Mouse (Mus musculus) frontal cortex, postnatal 10 days (tissue): Measurements from ENCODE around the gene Myo15b.

Experiments used
- DNase-seq, 2 experiments: peaks; one replicate each; pipeline ENCODE4 v3.0.0; 2022; ENCODE audit warnings: low spot score in 2 of 2, mixed read lengths in 1 of 2

Gene Myo15b

GRCm38 (mm10) chr11:115858354-115858753 lies at the start of gene Myo15b:
Myo15b (plus strand) TSS chr11:115858406.
- no peak for DNase-seq

- DNase-seq = no peak
Observed at GRCm38 (mm10) chr11:115808696-115809310, 49.4 kb upstream of the Myo15b start.

DNA sequence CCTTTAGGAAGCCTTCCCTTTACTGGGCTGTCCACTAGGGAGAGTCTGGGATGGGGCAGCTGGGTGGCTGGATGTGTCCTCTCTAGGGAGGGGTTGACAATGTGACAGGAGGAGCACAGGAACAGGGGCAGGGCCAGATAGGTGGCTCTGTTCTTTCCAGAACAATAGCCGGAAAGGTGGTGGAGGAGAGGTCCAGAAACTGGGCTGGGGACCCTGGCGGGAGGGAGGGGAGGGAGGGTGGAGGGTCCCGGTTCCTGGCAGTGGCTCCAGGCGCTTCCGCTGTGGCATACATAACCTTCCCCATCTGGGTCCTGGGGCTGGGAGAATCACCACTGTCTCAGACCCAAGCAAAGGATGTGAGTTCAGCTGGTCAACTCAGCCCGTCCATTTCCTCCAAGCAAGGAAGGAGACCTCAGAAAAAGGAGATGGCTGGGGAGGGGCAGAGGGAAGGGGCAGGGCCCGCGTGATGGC lies 48.9 kb upstream of the Myo15b start:
- no peak for DNase-seq

GRCm38 (mm10) chr11:115810377-115810776 lies 47.8 kb upstream of the Myo15b start:
- DNase-seq = no peak

GRCm38 (mm10) chr11:115811381-115812093 lies 46.7 kb upstream of the Myo15b start:
- no peak for DNase-seq

- no peak for DNase-seq
Observed at GRCm38 (mm10) chr11:115812095-115812494, 46.1 kb upstream of the Myo15b start.

DNA sequence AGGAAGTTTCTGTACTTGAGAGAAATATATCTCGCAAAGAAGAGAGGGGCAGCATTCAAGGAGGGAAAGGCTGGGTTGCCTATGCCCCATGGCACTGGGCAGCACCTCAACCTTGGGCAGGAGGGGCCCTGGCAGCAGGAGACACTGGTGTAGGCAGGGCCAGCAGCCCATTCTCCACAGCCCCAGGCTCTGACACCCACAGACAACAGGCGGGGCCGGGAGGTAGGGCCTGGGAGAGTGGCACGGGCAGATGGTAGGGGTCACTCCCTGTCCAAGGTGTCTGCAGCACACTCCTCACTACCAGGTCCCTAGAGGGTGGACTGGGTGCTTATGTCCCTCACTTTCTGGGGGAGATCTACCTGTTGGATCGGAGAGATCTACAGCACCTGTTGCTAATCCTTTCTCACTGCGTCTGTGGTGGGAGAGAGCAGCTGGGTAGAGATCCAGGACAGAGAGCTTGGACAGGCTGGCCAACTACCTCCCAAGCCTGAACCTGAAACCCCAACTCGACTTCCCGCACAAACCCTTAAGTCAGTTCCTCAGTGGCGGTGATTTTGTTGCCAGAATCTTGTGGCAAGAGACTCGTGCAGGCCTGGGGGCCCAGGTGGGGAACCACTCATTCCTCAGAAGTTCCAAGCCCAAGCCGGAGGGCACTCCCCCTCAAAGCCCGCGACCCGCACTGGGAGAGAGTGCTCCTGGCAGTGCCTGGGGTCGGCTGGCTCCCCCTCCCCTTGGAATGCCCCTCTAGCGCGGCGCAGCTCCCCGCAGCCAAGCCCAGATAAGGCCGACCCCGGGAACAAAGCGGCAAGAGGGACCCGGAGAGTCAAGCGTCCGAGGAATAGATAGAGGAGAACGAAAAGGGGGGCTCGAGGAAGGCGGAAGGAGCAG lies 45.4 kb upstream of the Myo15b start:
- DNase-seq = no peak

- DNase-seq = peak; percentile 81 to 89
Observed at GRCm38 (mm10) chr11:115813507-115814296, 44.5 kb upstream of the Myo15b start, which contains the start of gene Caskin2. Caskin2 (minus strand) TSS chr11:115813639.

DNA sequence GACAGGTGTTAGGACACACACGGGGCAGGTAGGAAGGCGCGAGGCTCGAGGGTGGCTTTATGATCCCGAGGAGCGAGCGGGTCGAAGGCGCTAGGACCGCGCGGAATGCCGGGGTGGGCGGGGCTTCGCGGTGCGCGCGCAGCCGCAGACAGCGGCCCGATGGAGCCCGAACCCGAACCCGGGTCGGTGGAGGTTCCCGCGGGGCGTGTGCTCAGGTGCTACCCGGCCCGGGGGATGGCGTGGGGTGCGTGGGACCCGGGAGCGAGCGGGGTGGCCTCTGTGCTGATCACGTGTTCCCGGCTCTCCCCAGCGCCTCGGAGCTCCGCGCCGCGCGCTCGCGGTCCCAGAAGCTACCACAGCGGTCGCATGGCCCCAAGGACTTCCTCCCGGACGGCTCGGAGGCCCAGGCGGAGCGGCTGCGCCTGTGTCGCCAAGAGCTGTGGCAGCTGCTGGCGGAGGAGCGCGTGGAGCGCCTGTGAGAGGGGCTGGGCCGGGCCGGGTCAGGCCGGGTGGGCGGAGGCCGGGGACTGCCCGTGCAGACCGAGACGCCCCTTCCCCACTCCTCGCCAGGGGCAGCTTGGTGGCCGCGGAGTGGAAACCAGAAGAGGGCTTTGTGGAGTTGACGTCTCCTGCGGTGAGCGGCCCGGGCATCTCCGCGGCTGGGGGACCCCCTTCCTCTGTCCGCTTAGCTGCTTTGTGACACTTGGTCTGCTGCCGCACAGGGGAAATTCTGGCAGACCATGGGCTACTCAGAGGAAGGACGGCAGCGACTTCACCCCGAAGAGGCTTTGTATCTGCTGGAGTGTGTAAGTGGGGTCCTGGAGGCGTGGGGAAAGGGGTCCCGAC lies 43.4 kb upstream of the Myo15b start, which contains the start of gene Tsen54:
Gene Tsen54, plus strand, starts transcription at position 120 of the 846 bp plus-strand sequence.
- DNase-seq = peak in 1 of 2 experiments; percentile 84

DNA sequence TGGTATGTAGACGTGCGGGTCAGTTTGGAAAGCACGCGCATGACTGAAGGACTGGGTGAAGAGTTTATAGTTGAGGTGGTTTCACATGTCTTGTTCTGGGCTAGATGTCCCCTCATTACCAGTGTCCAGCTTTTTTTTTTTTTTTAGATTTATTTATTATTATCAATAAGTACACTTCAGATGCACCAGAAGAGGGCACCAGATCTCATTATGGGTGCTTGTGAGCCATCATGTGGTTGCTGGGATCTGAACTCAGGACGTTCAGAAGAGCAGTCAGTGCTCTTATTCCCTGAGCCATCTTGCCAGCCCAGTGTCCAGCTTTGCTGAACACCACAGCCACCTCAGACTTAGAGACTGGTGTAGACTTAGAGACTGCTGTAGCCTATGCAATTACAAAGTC lies 40.9 kb upstream of the Myo15b start:
- DNase-seq = no peak

- DNase-seq = no peak
Observed at GRCm38 (mm10) chr11:115819915-115820623, 38.1 kb upstream of the Myo15b start.

DNA sequence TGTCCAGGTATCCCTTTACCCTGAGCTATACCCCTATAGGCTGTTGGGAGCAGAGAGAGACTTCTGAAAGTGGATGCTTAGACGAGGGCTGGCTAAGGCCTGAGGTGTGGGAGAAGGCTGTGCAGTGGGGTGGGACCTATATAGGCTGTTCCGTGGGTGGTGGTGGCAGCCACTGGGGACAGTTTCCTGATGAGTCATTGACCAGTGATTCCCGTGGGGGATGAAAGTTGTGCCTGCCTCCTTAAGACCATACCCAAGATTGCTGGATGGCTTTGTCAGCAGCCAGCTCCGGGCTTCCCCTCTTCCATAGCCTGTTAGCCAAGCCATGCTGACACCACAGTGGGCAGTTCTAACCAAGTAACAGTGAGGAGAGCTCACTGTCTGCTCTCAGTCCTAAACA lies 37.2 kb upstream of the Myo15b start:
- no peak for DNase-seq

- peak in 1 of 2 experiments; percentile 49 for DNase-seq
Observed at GRCm38 (mm10) chr11:115823774-115824740, 34.1 kb upstream of the Myo15b start, which contains the start of gene Llgl2. Llgl2 (plus strand) TSS chr11:115824049.

DNA sequence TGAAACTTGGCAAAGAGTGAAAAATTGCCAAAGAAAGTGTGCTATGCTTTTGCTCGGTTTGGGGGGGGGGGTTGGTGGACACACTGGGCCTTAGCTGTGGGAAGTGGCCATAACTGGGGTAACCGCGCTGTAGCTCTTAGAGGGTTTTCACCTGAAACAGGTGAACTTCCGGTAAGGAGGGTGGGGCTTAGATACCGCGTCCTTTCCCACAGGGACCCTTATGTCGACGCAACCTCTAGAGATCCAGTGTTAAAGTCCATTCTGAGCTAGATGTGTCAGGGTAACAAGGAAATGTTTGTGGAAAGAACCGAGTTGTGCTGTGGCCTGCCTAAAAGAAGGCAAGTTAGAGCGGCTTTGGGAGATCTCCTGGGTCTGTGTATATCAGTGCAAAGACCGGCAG lies 33.4 kb upstream of the Myo15b start:
- no peak for DNase-seq

GRCm38 (mm10) chr11:115826487-115826886 lies 31.7 kb upstream of the Myo15b start:
- DNase-seq = no peak

DNA sequence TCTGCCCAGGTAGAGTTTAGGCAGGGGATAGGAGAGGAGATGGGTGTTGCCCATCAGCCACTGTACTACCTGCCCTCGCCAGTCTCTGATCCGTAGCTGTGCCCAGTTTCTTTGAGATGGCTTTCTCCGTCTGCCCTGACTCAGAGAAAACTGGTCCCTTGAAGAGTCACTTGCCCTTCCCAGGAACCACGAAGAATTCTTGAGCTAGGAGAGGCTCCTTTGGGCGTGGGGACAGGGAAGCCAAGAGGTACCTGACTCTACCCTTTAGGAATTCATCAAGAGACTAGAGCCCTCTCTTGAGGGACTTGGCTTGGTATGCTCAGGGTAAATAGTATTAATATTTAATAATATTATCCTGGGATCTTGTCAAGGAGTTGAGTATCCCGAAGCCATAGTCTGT lies 30.6 kb upstream of the Myo15b start:
- DNase-seq = no peak

- no peak for DNase-seq
Observed at GRCm38 (mm10) chr11:115829036-115829435, 29.2 kb upstream of the Myo15b start.

GRCm38 (mm10) chr11:115830550-115831325 lies 27.5 kb upstream of the Myo15b start:
- no peak for DNase-seq
